Mouse (Mus musculus) activated CD4-positive, CD25-positive, alpha-beta regulatory T cell, adult 4 months (primary cell): Measurements from ENCODE around the gene Lsm2. TPM values are rescaled to one million over a fixed set of nuclear protein-coding genes. Genes with fewer than 3 reads are reported as not detected.

Source experiments
- ATAC-seq: one replicate; pipeline ENCODE4 v1.8.0; 2017
- polyA plus RNA-seq, 2 experiments: library from polyadenylated mRNA; unstranded; fragments of 100-300 nt; shearing (Covaris generic); gene quantifications; one replicate each; pipeline ENCODE4 v1.2.1; 2017

Lsm2 gene
- polyA plus RNA-seq, 2 experiments from 2014 or later = 45.5 to 61.3 TPM

GRCm38 (mm10) chr17:35016376-35016775 lies 34.7 kb downstream of the Lsm2 start, which contains the start of gene Vwa7:
Gene Vwa7 (plus strand): TSS chr17:35016579.
- no peak for ATAC-seq

GRCm38 (mm10) chr17:35016791-35017705 lies 35.4 kb downstream of the Lsm2 start:
- peak; percentile 55 for ATAC-seq

- no peak for ATAC-seq
Observed at GRCm38 (mm10) chr17:35017706-35018030, 36.0 kb downstream of the Lsm2 start.

GRCm38 (mm10) chr17:35018171-35018570 lies 36.5 kb downstream of the Lsm2 start:
- no peak for ATAC-seq

GRCm38 (mm10) chr17:35019894-35020293 lies 38.2 kb downstream of the Lsm2 start:
- no peak for ATAC-seq

- no peak for ATAC-seq
Observed at GRCm38 (mm10) chr17:35020551-35020950, 38.9 kb downstream of the Lsm2 start.

GRCm38 (mm10) chr17:35021163-35021808 lies 39.6 kb downstream of the Lsm2 start:
- ATAC-seq = peak; percentile 68

- ATAC-seq = no peak
Observed at GRCm38 (mm10) chr17:35021842-35022477, 40.3 kb downstream of the Lsm2 start.

- ATAC-seq = no peak
Observed at GRCm38 (mm10) chr17:35022541-35023060, 40.9 kb downstream of the Lsm2 start.

- ATAC-seq = no peak
Observed at GRCm38 (mm10) chr17:35023221-35023620, 41.6 kb downstream of the Lsm2 start.

GRCm38 (mm10) chr17:35023756-35024155 lies 42.1 kb downstream of the Lsm2 start:
- ATAC-seq = no peak

- no peak for ATAC-seq
Observed at GRCm38 (mm10) chr17:35024261-35024660, 42.6 kb downstream of the Lsm2 start.

GRCm38 (mm10) chr17:35024691-35025488 lies 43.2 kb downstream of the Lsm2 start:
- no peak for ATAC-seq

- no peak for ATAC-seq
Observed at GRCm38 (mm10) chr17:35026206-35026605, 44.5 kb downstream of the Lsm2 start.

GRCm38 (mm10) chr17:35027277-35028068 lies 45.8 kb downstream of the Lsm2 start, which contains the start of gene Sapcd1:
Gene Sapcd1 (minus strand): TSS chr17:35028016.
- ATAC-seq = no peak

GRCm38 (mm10) chr17:35028315-35028714 lies 46.7 kb downstream of the Lsm2 start:
- ATAC-seq = no peak

GRCm38 (mm10) chr17:35029691-35030532 lies 48.2 kb downstream of the Lsm2 start:
- ATAC-seq = no peak

- no peak for ATAC-seq
Observed at GRCm38 (mm10) chr17:35031272-35031671, 49.6 kb downstream of the Lsm2 start.

- ATAC-seq = no peak
Observed at GRCm38 (mm10) chr17:35031880-35032279, 50.2 kb downstream of the Lsm2 start.

- ATAC-seq = no peak
Observed at GRCm38 (mm10) chr17:35032323-35032870, 50.7 kb downstream of the Lsm2 start.
